Mouse (Mus musculus): Measurements from ENCODE around the gene Pom121l2.

Pom121l2 gene

GRCm38 (mm10) chr13:22015479-22016450, 34.8 kb downstream of the Pom121l2 start:
- in situ Hi-C loops (cut with MseI, MboI) = no loop called here

GRCm38 (mm10) chr13:22019934-22020835, 39.2 kb downstream of the Pom121l2 start:
- in situ Hi-C loops (cut with MseI, MboI) = loop anchor here (5.0 to 10.0 kb wide), 4 partner anchors 45 to 165 kb away; no protein-coding TSS in a partner anchor

GRCm38 (mm10) chr13:22020901-22021339, 39.9 kb downstream of the Pom121l2 start:
- in situ Hi-C loops (cut with MseI, MboI) = loop anchor here (5.0 to 10.0 kb wide), 4 partner anchors 46 to 166 kb away; no protein-coding TSS in a partner anchor

- in situ Hi-C loops (cut with MseI, MboI) = loop anchor here (5.0 to 10.0 kb wide), 4 partner anchors 47 to 167 kb away; no protein-coding TSS in a partner anchor
Observed at GRCm38 (mm10) chr13:22021581-22021980, 40.6 kb downstream of the Pom121l2 start.

- in situ Hi-C loops (cut with MseI, MboI) = loop anchor here (5.0 to 10.0 kb wide), 4 partner anchors 47 to 167 kb away; no protein-coding TSS in a partner anchor
Observed at GRCm38 (mm10) chr13:22022241-22022640, 41.2 kb downstream of the Pom121l2 start.

GRCm38 (mm10) chr13:22026058-22027031, 45.4 kb downstream of the Pom121l2 start:
- in situ Hi-C loops (cut with MseI, MboI) = loop anchor here (10.0 to 25.0 kb wide), 5 partner anchors 52 to 1486 kb away; partner anchors contain the start of genes Hist1h2ai (in 1 of the 2), Hist1h2bl (in 1 of the 2), Hist1h2bm (in 1 of the 2) and Hist1h3h (in 1 of the 2)

- in situ Hi-C loops (cut with MseI, MboI) = loop anchor here (10.0 to 25.0 kb wide), 5 partner anchors 54 to 1483 kb away; partner anchors contain the start of genes Hist1h2ai (in 1 of the 2), Hist1h2bl (in 1 of the 2), Hist1h2bm (in 1 of the 2) and Hist1h3h (in 1 of the 2)
Observed at GRCm38 (mm10) chr13:22028673-22029460, 47.9 kb downstream of the Pom121l2 start.

GRCm38 (mm10) chr13:22029928-22030327, 48.9 kb downstream of the Pom121l2 start:
- in situ Hi-C loops (cut with MseI, MboI) = loop anchor here (10.0 to 25.0 kb wide), 6 partner anchors 55 to 1482 kb away; partner anchors contain the start of genes Hist1h2ai (in 1 of the 2), Hist1h2bl (in 1 of the 2), Hist1h2bm (in 1 of the 2) and Hist1h3h (in 1 of the 2)

GRCm38 (mm10) chr13:22030493-22030892, 49.5 kb downstream of the Pom121l2 start:
- in situ Hi-C loops (cut with MseI, MboI) = loop anchor here (10.0 to 25.0 kb wide), 3 partner anchors 318 to 1482 kb away; partner anchors contain the start of genes Hist1h2ai (in 1 of the 2), Hist1h2bl (in 1 of the 2), Hist1h2bm (in 1 of the 2) and Hist1h3h (in 1 of the 2)

GRCm38 (mm10) chr13:22033741-22034442, 52.9 kb downstream of the Pom121l2 start:
- in situ Hi-C loops (cut with MseI, MboI) = loop anchor here (10.0 to 25.0 kb wide), 3 partner anchors 322 to 1478 kb away; partner anchors contain the start of genes Hist1h2ai (in 1 of the 2), Hist1h2bl (in 1 of the 2), Hist1h2bm (in 1 of the 2) and Hist1h3h (in 1 of the 2)

GRCm38 (mm10) chr13:22034443-22035266, 53.7 kb downstream of the Pom121l2 start:
- in situ Hi-C loops (cut with MseI, MboI) = loop anchor here (10.0 to 25.0 kb wide), 3 partner anchors 322 to 1478 kb away; partner anchors contain the start of genes Hist1h2ai (in 1 of the 2), Hist1h2bl (in 1 of the 2), Hist1h2bm (in 1 of the 2) and Hist1h3h (in 1 of the 2)

GRCm38 (mm10) chr13:22035267-22036148, 54.5 kb downstream of the Pom121l2 start, which contains the start of the genes Hist1h2ah and Hist1h2bk:
Gene Hist1h2ah (minus strand): TSS chr13:22035568.
Gene Hist1h2bk (plus strand): TSS chr13:22035870.
- in situ Hi-C loops (cut with MseI, MboI) = loop anchor here (10.0 to 25.0 kb wide), 3 partner anchors 323 to 1477 kb away; partner anchors contain the start of genes Hist1h2ai (in 1 of the 2), Hist1h2bl (in 1 of the 2), Hist1h2bm (in 1 of the 2) and Hist1h3h (in 1 of the 2)

- in situ Hi-C loops (cut with MseI, MboI) = loop anchor here (10.0 to 25.0 kb wide), 3 partner anchors 324 to 1476 kb away; partner anchors contain the start of genes Hist1h2ai (in 1 of the 2), Hist1h2bl (in 1 of the 2), Hist1h2bm (in 1 of the 2) and Hist1h3h (in 1 of the 2)
Observed at GRCm38 (mm10) chr13:22036149-22036956, 55.4 kb downstream of the Pom121l2 start.

- in situ Hi-C loops (cut with MseI, MboI) = loop anchor here (10.0 to 25.0 kb wide), 3 partner anchors 325 to 1475 kb away; partner anchors contain the start of genes Hist1h2ai (in 1 of the 2), Hist1h2bl (in 1 of the 2), Hist1h2bm (in 1 of the 2) and Hist1h3h (in 1 of the 2)
Observed at GRCm38 (mm10) chr13:22036986-22037385, 56.0 kb downstream of the Pom121l2 start.

All from mouse trophoblast stem cell (cell line).